Mouse (Mus musculus): ENCODE measurements at regions not wholly inside any gene's neighbourhood (a gene's known extent, or its start where the extent isn't known, plus 50 kb on each side); places are given as distances from the start of the nearest gene placed in this dataset.

- no peak for ATAC-seq
- in situ Hi-C loops (cut with MboI; ENCODE audit: low pct_unique_long_range_greater_than_20kb), result no loop called here
Observed at GRCm38 (mm10) chr17:16571403-16571802, 492.5 kb upstream of the Zfp960 start.

GRCm38 (mm10) chr17:16588791-16589190 is 475.1 kb upstream of the Zfp960 start:
- DNase-seq (ENCODE audit: low read depth, low spot score) (no peak), ATAC-seq (no peak)
- no peaks in the 10 kb centered on the region for H3K27me3 ChIP-seq
- TF ChIP-seq CTCF (IDR thresholded peaks at IDR 0.05), result no peak
- ChIA-PET POLR2A (no interaction called here), CTCF (no interaction called here)
- in situ Hi-C loops (cut with MboI; ENCODE audit: low pct_unique_long_range_greater_than_20kb), result no loop called here

More at GRCm38 (mm10) chr17:16571403-16571802, 492.5 kb upstream of the Zfp960 start:
- TF ChIP-seq CTCF (IDR thresholded peaks at IDR 0.05), result no peak
- CTCF ChIA-PET, result no interaction called here
- H3K27me3 ChIP-seq, result no peaks in the 10 kb centered on the region
- POLR2A ChIA-PET, result no interaction called here
- no peak for DNase-seq (ENCODE audit: low read depth, low spot score)

DNA sequence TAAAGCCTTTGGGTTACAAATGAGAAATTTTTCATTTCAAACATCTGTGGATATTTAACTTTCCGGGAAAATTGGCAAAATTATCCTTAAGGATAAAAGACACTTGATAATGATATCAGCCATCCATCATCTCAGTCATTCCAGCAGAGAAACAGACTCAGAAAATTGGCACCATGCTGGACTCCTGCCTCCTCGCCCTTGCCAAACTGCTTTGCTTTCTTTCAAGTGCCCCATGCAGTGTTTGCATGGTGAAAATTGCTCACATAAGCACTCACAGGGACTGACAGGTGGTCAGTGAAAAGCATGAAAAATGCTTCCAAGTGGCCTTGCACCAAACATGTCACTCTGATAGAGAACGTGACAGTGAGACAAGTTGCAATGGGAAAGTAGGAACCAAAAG is 464.2 kb upstream of the Zfp960 start:
- DNase-seq (ENCODE audit: low read depth, low spot score) (no peak), ATAC-seq (no peak)
- no peak for TF ChIP-seq CTCF (IDR thresholded peaks at IDR 0.05)
- no peaks in the 10 kb centered on the region for H3K27me3 ChIP-seq
- in situ Hi-C loops (cut with MboI; ENCODE audit: low pct_unique_long_range_greater_than_20kb), result no loop called here
- CTCF ChIA-PET, result no interaction called here
- POLR2A ChIA-PET, result no interaction called here

GRCm38 (mm10) chr17:16612405-16612979 is 451.4 kb upstream of the Zfp960 start:
- H3K27me3 ChIP-seq, result no peaks in the 10 kb centered on the region
- no peak for ATAC-seq
- no peak for TF ChIP-seq CTCF (IDR thresholded peaks at IDR 0.05)
- CTCF ChIA-PET, result no interaction called here
- in situ Hi-C loops (cut with MboI; ENCODE audit: low pct_unique_long_range_greater_than_20kb), result no loop called here
- POLR2A ChIA-PET, result no interaction called here
- no peak for DNase-seq (ENCODE audit: low read depth, low spot score)

GRCm38 (mm10) chr17:16621931-16622556 is 441.9 kb upstream of the Zfp960 start:
- DNase-seq (ENCODE audit: low read depth, low spot score) (no peak), ATAC-seq (no peak)
- TF ChIP-seq CTCF (IDR thresholded peaks at IDR 0.05), result no peak
- POLR2A ChIA-PET, result no interaction called here
- H3K27me3 ChIP-seq, result no peaks in the 10 kb centered on the region
- CTCF ChIA-PET, result no interaction called here
- in situ Hi-C loops (cut with MboI; ENCODE audit: low pct_unique_long_range_greater_than_20kb), result no loop called here

- TF ChIP-seq CTCF (IDR thresholded peaks at IDR 0.05), result no peak
- ATAC-seq, result no peak
- in situ Hi-C loops (cut with MboI; ENCODE audit: low pct_unique_long_range_greater_than_20kb), result no loop called here
- ChIA-PET POLR2A (no interaction called here), CTCF (no interaction called here)
- DNase-seq (ENCODE audit: low read depth, low spot score), result no peak
- no peaks in the 10 kb centered on the region for H3K27me3 ChIP-seq
Observed at GRCm38 (mm10) chr17:16629854-16630253, 434.1 kb upstream of the Zfp960 start.

DNA sequence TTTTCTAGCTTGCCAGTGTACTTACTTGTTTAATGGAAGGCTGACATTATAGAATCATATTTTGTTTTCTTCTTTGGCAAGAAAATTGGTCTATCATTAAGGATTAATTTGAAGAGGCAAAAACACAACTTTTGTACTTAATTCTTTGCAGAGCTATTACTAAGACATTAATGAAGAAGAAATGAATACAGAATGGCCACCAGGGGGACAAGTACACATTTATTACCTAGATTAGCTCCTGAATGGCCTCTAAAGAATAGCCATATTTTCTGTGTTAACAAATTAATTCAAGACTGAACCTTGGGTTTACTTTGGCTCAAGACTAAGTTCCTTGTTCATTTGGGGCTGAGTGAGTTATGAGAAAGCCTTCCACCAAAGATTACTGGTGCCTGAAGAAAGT is 430.5 kb upstream of the Zfp960 start:
- no peak for DNase-seq (ENCODE audit: low read depth, low spot score)
- POLR2A ChIA-PET, result no interaction called here
- H3K27me3 ChIP-seq, result no peaks in the 10 kb centered on the region
- peak; percentile 8 for TF ChIP-seq CTCF (IDR thresholded peaks at IDR 0.05)
- CTCF ChIA-PET, result no interaction called here
- no peak for ATAC-seq
- in situ Hi-C loops (cut with MboI; ENCODE audit: low pct_unique_long_range_greater_than_20kb), result no loop called here

- ATAC-seq (no peak), DNase-seq (ENCODE audit: low read depth, low spot score) (no peak)
- CTCF ChIA-PET, result no interaction called here
- POLR2A ChIA-PET, result no interaction called here
- in situ Hi-C loops (cut with MboI; ENCODE audit: low pct_unique_long_range_greater_than_20kb), result no loop called here
- no peak for TF ChIP-seq CTCF (IDR thresholded peaks at IDR 0.05)
- no peaks in the 10 kb centered on the region for H3K27me3 ChIP-seq
Observed at GRCm38 (mm10) chr17:16637463-16637862, 426.4 kb upstream of the Zfp960 start.

GRCm38 (mm10) chr17:16647942-16648341 is 416.0 kb upstream of the Zfp960 start:
- CTCF ChIA-PET, result no interaction called here
- DNase-seq (ENCODE audit: low read depth, low spot score) (no peak), ATAC-seq (no peak)
- no peaks in the 10 kb centered on the region for H3K27me3 ChIP-seq
- in situ Hi-C loops (cut with MboI; ENCODE audit: low pct_unique_long_range_greater_than_20kb), result no loop called here
- no peak for TF ChIP-seq CTCF (IDR thresholded peaks at IDR 0.05)
- POLR2A ChIA-PET, result no interaction called here

GRCm38 (mm10) chr17:16665253-16665652 is 398.7 kb upstream of the Zfp960 start:
- H3K27me3 ChIP-seq, result no peaks in the 10 kb centered on the region
- DNase-seq (ENCODE audit: low read depth, low spot score) (no peak), ATAC-seq (no peak)
- ChIA-PET POLR2A (no interaction called here), CTCF (no interaction called here)
- TF ChIP-seq CTCF (IDR thresholded peaks at IDR 0.05), result no peak
- in situ Hi-C loops (cut with MboI; ENCODE audit: low pct_unique_long_range_greater_than_20kb), result no loop called here

DNA sequence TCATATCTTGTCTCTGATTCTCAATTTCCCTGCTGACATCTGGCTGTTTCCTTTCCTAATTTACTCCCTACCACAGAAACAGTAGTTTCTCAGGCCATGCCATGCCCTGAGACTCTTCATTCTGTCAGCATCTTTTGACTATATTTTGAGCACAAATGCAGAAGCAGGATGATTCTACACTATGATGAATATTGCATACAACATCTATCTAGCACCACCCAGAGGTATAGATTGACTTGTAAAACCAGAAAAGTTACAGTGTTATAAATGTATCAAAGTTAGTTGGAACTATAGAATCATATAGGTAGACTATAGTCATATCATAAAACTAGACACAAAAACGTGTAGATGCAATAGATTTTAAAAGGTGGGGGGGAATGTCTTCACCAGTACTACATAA is 396.3 kb upstream of the Zfp960 start:
- no peak for TF ChIP-seq CTCF (IDR thresholded peaks at IDR 0.05)
- ATAC-seq (no peak), DNase-seq (ENCODE audit: low read depth, low spot score) (no peak)
- no peaks in the 10 kb centered on the region for H3K27me3 ChIP-seq
- in situ Hi-C loops (cut with MboI; ENCODE audit: low pct_unique_long_range_greater_than_20kb), result no loop called here
- ChIA-PET POLR2A (no interaction called here), CTCF (no interaction called here)

GRCm38 (mm10) chr17:16704199-16704598 is 359.7 kb upstream of the Zfp960 start:
- no peak for TF ChIP-seq CTCF (IDR thresholded peaks at IDR 0.05)
- no peaks in the 10 kb centered on the region for H3K27me3 ChIP-seq
- ATAC-seq (no peak), DNase-seq (ENCODE audit: low read depth, low spot score) (no peak)
- ChIA-PET POLR2A (no interaction called here), CTCF (no interaction called here)
- in situ Hi-C loops (cut with MboI; ENCODE audit: low pct_unique_long_range_greater_than_20kb), result no loop called here

Data from Patski (cell line).